Mouse (Mus musculus) adrenal gland, postnatal 14 days (tissue): ENCODE data around the gene Igf1r. TPM values are rescaled to one million over a fixed set of nuclear protein-coding genes. Genes with fewer than 3 reads are reported as not detected.
A peak's percentile ranks its signal among the peaks of the same experiment; 100 is the strongest.

Experiments
- DNase-seq: peaks from one replicate; pipeline ENCODE4 v3.0.0; 2021; ENCODE audit warnings: mixed read lengths
- total RNA-seq: library from RNA; stranded (reverse); gene quantifications from 2 replicates; pipeline ENCODE4 v1.2.3, GENCODE M21; 2021

The Igf1r gene
- total RNA-seq, 1 experiment from 2014 or later: 83.6 TPM

DNA sequence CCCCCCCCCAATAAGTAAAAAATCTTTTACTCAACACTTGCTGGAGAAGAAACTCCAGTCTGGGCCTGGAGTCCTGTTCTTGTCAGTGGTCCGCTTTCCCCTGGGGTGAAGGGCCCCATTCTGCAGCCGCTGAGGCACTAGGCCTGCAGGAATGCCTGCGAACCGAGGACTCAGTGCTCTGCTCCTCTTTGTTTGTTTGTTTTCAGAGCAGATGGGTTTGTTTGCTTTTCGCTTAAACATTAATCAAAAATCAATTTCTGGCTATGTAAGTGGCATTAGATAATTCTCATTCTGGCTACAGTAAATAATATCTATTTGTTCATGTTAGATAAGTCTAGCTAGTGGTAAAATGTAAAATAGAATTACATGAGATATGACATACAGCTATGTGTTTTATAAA is 167.0 kb downstream of the Igf1r start:
- DNase-seq: no peak

DNA sequence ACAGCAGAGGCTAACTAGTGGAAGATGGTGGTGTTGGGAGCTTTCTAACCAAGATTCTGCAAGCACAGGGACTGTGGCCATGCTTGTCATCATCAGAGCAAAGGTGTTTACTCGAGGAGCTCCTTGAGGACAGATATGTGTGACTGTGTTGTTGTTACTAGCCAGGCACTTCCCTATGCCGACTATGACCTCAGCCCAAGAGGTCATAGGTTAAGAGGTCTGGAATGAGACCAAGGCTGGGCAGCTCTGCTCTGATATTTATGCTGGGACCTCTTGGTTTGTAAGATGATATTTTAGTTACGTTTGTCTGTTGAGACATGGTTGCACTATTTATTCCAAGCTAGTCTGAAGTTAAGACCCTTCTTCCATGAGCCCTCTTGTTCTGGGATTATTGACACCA is 169.8 kb downstream of the Igf1r start:
- DNase-seq: no peak

DNA sequence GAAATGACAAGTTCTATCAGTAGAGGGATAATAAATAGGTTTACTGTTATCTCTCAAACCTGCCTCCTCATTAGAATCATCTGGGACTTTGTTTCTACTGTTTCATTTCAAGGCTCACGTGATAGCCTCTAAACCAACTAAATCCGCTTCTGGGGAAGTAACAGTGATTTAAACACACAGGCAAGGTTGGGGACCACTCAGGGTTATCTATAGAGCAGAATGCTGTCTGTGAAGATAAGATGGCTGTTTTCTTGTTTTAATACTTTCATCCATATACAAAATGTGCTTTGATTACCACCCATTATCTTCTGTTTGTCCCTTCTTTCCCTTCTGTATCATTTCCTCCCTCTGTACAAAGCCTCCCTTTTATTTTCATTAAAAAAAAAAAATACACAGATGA is 172.7 kb downstream of the Igf1r start:
- no peak for DNase-seq

DNA sequence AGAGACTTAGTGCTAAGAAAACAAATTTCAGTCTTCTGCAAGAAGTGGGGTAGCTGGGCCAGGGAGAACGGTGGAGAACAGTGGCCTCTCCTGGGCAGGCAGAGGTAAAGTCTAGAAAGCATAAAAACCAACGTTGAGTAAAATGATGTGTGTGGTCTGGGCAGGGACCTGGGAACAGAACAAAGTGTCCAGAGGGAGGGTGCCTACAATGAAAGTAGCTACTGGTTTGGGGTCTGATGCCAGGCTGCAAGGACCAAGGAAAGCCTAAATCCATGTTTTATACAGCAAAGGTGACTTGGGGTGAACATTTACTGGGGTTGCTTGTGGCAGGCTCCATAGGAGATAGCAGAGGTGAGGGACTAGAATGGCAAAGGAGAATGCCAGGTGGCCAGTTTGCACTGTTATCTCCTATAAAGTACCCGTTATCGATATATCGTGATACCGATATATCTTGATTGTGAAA is 175.2 kb downstream of the Igf1r start:
- peak; percentile 76 for DNase-seq

DNA sequence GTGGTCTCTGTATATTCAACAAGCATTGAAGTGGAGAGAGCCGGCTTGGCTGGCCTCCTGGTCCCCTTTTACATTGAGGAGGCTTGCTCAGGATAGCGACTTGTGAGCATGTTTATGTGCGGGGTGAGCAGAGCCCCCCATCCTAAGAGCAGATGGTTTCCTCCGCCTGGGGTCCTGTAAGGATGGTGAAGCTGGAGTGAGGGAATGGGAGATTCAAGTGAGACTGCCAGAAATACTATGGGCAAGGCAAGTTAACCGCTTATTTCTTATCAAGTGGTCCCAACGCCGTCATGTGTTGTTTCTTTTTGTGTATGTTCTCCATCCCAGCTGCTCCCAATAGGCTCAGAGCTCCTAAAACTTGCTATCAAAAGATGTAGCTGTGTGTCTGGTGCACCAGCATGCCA is 175.6 kb downstream of the Igf1r start:
- DNase-seq: no peak

DNA sequence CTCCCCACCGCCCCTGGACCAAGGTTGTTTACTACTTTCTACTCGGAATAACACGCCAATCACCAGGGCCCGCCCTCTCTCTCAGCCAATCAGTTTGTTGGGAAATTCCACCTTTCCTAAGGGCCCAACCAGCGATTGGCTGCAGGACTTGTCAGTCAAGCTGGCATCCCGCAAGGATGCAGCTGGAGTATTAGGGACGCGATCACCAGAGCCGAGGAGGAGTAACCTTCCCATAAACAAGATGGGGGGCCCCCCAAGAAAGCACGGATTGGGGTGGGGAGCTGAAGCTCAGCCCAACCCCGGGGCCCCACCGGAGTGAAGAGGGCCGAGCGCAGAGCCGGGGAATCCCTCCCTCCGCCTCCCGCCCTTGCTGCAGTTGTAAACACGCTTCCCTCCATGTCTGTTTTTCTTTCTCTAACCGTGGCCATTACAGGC is 176.5 kb downstream of the Igf1r start:
- DNase-seq: peak; percentile 99

DNA sequence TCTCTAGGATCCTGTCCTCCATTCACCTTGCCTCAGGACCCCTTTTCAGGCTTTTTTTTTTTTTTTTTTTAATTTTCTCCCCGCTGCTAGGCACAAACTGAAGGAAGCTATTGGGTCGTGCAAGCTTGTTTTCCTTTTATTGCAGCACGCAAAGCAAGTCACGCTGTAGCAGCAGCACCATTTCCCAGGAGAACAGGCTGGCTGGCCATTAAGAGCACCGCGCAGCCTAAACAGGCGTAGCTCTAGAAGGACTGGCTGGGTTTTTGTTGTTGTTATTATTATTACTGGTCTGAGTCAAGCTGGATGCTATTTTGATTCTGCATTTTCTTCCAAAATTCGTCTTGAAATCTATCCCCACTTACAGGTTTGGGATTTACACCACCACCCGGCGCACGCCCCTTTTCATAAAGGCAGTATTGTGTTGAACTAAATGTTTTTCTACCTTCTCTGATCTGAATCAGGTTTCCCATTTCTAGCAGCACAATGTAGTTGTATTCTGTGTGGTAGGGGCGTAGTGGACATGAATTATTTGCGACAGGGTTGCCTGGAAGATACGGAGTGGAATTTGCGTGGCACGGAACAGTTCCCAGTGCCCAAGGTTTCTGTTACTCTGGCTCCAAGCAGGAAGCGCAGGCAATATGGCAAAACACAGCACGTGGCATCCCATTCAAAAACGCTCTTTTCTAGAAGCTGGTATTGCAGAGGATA is 177.1 kb downstream of the Igf1r start:
- DNase-seq: peak; percentile 92

DNA sequence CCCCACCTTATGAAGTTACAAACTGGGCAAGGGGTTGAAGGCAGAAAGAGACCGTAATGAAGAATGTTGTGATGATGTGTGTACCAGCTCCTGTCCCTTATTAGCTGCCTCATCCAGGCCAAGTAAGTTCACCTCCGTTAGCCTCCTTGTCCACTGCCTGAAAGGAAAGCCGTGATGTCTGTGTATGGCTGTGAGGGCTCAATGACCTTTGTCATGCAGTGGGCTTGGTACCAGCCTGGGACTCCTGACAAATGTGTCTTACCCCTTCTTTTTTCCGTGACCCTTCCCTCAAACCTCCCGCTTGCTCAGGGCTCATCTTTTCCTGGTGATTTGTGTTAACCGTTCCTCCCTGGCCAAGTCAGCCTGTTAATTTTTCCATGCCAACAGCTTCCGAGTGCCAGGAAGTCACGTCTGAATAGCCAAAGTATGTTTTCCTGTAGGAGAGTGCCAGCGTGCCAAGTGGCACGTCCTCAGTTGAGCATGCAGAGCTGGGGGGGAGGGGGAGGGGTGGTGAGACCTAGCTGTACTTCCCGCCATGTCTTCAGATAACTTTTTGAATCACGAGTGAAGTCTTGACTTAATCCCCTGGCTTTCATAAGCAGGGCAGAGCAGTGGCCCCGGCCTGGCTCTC is 178.4 kb downstream of the Igf1r start:
- no peak for DNase-seq

DNA sequence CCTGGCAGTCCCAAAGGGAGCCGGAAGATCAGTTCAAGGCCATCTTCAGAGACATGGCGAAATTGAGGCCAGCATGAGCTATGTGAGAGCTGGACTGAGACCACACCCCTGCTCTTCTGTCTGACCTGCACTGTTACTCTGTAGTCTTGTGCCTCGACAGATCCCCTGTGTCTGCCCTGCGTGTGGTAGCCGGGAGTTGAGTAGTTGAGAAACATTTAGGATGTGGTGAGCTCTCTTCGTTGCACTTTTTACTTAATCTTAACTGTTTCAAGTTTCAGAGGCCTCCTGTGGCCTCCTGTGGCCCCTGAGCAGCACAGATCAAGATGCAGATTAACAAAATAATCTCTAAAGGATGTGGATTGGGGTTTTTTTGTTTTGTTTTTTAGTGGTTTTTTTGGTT is 181.1 kb downstream of the Igf1r start:
- DNase-seq: no peak

DNA sequence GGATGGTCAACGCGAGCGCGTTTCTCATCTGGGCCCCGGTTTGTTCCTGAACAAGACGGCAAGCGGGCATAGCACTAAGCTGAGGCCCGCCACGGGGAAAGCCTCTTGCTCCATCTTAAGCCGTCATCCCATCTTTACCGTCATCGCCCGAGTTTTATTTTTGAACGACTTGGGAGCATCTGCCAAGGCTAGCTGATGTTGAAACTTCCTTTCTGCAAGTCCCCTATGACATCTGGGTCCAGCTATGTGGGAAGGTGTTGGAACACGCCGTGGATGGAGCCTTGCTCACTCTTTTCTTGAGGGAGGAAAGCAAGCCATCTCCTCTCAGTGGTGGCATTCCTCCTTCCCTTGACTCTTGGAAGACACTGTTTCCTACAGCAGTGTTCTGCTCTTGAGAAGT is 182.3 kb downstream of the Igf1r start:
- peak; percentile 32 for DNase-seq

DNA sequence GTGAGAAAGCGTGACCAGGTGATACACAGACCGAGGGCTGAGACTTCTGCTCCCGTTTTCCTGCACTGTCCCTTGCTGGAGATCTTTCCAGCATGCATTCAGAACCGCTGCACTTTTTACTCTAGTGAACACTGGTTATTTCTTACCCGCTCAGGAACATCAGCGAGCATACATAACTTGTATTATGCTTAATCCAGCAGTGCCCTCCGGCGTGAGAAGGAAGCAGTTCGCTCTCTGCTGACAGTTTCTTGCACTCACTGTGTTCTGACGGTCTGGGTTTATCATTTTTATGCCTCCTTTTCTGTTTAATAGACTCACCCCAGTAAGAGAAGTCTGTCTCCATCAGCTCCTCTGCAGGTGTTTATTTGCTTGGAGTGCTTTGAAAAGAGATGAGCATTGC is 183.4 kb downstream of the Igf1r start:
- no peak for DNase-seq

DNA sequence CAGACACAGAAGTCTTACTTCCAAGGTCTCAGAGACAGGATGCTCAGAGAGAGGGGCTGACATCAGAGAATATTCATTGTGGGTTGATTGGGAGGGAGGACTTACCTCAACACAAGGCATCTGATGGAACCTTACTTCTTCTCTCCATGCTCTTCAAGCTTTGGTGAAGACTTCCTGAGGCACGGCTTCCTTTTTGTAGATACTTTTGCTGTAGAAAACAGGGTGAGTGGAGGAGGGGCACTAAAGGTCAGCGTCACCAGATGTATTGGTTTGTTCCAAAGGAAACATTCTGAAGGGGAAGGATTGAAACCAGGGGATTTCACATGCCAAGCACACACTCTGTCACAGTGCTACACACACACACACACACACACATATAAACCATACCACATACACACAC is 186.8 kb downstream of the Igf1r start:
- no peak for DNase-seq

DNA sequence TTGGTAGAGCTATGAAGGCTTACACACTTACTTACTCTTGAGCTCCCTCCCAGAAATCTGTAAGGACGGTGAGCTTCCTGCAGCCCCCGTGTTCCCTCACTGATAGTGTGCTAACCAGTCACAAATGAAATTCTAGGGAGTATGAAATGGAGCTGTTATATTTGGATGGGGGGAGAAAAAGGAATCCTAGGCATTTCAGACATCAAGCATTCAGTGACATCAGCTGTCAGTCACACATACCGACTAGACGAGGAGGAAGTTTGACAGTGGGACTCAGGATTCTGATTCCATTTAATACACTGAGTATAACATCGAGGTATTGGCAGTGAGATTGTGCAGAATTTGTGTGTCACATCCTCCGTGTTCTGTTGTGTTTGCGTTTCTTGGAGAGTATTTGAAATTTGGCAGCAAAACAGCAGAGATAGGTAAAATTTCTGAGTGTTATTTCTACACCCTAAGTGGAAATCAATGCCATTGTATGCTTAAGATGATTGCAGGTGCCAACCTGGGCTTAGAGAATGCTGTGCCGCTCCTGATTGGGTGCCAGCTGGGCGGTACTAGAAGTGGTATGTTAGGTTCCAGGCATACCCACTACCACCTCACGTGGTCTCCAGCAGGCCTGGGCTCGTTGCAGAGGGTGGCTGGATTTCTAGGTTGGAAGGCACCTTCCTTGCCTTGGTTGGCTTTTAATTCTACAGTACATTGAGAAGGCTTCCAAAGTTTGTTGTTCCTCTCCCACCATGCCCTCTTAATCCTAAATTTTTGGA is 187.6 kb downstream of the Igf1r start:
- DNase-seq: no peak

DNA sequence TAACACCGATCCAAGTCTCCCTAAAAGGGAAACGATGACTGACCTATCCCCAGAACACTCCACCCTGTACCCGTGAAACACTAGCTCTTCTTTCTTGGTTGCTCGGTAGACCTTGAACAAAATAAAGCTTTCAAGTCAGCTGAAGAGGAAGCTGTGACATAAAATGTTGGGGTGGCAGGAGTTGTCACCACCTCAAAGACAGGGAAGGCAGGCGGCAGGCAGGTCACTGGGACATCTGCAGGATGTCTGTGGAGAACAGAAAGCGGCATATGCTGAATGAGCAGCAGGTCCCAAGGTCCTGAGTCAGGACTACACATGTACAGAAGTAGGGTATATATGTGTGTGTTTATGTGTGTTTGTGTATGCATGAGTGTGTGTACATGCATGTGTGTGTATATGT is 191.6 kb downstream of the Igf1r start:
- DNase-seq: no peak

DNA sequence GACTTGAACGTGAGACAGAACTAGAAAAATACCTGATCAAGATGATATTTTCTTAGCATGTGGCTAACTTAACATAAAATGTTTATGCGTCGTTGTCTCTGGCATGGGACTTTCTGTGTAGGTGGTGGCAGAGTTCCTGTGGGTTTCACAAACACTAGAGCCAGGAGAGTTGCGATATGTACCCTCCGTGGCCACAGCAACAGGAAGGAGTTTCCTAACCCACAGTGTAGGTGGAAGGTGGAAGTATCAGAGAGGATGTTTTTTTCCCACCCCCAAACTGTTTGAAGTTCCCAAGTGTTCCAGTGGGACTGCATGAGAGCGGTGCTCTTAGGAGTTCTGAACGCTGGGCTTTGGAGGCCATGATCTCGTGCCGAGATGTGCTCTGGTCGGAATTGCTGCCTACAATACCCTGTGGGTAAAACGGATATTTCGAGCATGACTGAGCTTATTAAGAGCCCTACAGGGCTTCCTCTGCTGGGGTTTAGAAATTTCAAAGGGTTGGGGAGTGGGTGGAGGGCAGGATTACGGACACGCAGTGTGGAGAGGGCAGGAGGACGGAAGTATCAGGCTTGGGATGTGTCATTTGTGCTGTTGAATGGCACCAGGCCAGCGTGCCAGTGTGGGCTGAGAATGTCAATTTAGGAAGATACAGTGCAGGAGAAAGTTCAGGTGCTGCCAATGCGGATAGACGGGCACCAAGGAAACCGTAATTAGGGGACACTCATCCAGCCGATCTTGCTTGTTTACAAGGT is 195.8 kb downstream of the Igf1r start:
- no peak for DNase-seq

DNA sequence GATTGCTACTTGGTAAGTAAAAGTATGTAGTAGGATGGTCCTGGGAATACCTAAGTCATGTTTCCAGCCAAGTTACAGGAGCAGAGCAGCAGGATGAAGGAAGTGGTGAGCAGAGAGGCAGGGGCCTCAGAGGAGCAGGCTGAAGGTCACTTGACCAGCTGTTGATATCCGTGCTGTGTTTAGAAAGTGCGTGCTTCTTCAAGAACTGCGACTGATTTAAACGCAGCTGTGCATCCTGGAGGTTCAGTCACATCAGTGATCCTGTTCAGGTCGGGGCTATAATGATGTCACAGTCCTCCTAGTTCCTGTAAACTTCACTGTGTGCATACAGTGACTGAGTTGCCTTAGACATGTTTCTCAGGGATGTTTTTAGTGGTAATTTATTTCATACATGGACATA is 199.3 kb downstream of the Igf1r start:
- no peak for DNase-seq

DNA sequence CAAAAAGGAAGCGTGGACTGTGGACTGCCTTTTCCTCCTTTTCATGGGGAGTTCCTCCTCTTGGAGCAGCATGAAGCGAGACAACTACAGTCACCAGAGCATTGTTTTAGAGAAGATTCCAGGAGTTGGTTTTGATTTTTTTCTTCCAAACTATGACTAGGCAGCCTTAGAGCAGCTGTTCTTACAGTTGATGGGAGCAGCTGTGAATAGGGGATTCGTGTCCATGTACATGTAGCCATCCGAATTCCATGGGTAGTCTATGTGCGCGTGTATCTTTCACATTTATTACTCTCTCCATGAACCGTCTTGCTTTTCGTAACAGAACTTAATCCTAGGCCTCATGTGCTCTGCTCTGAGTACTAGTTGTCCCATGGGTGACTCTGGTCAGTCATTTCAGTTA is 199.8 kb downstream of the Igf1r start:
- DNase-seq: no peak

DNA sequence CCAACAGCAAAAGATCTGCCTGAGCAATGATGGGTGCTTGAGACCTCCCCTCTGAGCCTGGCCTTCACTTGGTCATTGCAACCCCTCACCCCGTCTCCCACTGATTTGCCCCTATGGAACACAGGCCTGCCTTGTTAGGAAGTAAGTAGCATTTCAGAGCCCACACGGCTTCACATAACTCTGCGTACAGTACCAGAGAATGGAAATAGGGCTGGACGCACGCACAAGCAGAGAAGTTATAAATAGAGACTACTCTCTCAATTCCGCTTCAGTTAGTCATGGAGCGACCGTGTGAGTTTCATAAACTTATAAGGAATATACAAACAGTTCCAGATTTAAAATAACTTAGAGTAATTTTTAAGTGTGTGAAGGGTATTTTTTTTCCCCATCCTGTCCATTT is 200.6 kb downstream of the Igf1r start:
- DNase-seq: no peak

DNA sequence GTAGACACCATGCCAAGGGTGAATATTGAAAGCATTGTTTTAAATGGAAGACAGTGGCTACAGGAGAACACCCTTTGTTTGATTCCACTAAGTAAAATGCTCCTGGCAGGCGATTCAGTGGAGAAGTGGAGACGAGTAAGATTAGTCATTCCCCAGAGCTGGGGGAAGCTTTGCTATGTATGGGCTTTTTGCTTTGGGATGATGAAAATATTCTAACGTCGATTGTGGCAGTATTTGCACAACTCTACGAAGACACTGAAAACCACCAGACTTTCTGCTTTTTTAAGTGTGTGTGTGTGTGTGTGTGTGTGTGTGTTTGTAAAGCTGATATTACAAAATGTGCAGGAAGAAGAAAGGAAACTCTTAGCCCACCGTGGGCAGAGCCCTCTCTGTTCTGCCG is 202.0 kb downstream of the Igf1r start:
- no peak for DNase-seq

DNA sequence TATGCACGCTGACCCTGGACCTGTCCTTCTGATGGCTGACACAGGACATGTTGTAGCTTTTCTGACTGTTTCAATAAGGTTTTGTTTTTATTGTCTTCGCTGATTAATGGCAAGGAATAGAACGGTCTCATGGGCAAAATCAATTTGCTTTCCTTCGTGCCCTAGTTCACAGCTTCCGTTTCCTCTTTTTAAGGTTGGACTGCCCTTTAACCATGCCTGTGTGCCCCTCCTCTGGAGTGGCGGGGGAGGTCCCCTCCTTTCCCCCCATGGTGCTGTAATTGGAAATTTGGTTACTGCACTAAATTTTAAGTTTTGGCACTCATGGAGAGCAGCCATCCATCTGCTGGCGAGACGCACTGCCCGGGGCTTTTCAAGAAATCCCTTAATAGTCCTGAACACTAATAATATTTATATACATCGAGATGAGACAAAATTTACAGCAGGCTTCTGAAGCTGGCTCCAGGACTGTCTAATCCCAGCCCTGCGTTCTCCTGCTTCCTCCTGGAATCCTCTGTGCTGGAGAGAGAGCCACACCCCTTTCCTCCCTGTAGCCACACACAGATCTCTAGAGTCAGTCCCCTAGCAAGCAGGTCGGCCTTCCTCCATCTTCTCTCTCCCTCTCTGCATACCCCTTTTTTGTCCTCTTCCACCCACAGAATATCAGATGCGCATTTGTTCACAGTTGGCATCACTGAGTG is 207.6 kb downstream of the Igf1r start:
- no peak for DNase-seq

DNA sequence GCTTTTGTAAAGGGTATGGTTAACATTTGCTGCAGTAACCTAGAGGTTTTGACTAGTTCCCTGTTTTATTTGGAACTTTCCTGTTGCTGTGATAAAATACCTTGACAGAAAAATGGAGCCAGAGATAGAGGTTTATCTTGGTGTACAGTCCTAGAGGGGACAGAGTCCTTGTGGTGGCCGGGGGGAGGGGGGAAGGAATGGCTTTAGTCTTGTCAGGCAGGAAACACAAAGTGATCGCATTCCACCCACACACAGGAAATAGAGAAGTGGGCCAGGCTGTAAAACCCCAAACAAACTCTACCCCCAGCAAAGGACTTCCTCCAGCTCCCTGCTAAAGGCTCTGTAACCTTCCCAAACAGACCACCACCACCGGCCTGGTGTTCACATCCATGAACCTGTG is 211.4 kb downstream of the Igf1r start:
- no peak for DNase-seq

DNA sequence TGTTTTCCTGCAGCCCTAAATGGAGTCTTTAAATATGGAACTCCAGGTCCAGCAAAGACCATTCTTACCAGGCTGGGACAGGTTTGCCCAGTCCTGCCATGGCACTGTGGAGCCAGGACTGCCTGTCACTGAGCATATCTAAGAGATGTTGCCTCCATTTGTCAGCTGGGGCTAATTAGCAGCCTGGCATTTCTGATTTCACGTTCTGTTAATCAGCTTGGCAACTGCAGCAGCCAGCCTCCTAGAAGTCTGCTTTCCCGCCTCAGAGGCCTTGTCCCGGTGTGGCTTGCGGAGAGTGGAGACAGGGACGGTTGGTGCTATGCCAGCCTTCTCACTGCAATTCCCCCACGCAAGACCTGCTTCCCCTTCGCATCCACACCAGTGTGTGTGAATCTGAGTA is 220.1 kb downstream of the Igf1r start:
- DNase-seq: no peak
